Mouse (Mus musculus) testis, adult 2 months (tissue): ENCODE data around the gene Pik3ap1.

Source experiments
- CTCF ChIP-seq: fragments of 200-500 bp; IDR thresholded peaks from 2 replicates; pipeline ENCODE4 v1.5.1; 2012; ENCODE audit warnings: low read depth, mild to moderate bottlenecking, inconsistent platforms, low read length, moderate library complexity; ENCODE audit not compliant: control insufficient read depth, insufficient read depth, insufficient replicate concordance
- POLR2A ChIP-seq: fragments of 200-500 bp; IDR thresholded peaks from 2 replicates; pipeline ENCODE4 v1.6.1; 2012; ENCODE audit warnings: low read depth, mild to moderate bottlenecking, inconsistent platforms, low read length, moderate library complexity; ENCODE audit not compliant: control insufficient read depth

DNA sequence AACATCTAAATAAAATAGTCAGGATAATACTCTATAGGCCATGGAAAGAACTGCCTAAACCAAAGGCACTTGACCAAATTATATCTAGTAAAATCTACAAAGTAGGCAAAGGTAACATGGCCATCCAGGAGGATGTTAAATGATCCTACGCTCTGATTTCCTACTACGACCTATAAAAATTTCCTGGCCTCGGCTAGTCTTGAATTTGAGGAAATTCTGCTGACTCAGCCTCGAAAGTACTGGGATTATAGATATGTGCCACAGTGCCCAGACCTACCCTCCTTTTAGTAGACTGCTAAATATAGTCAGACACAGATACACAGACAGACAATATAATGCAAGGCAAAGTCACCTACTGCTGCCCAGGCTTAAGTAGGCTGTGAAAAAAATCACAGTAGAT, 151.2 kb downstream of the Pik3ap1 start:
- TF ChIP-seq CTCF (no peak), POLR2A (no peak)
